Mouse (Mus musculus) cerebellum, adult 8-10 months (tissue): ENCODE measurements around the gene Clec1b.

Experiments used
- DNase-seq: peaks from one replicate; pipeline ENCODE4 v3.0.0; 2022

The Clec1b gene

DNA sequence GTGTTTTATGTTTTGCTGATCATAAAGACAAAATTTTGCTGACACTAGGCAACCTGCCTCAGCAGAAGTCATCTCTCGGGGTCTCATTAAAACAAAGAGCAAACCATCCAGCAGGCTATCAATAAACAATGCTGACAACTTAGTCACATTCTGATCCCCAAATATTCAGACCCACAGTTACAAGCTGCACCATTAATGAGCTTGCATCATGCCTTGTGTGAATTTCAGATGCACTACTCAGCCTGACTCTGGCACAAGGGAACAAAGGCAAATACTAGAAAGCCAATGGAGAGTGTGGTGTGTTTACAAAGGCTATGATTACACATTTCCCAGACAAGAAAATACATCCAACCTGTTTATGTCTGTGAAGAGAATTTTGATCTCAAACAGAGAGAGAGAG is 17.1 kb downstream of the Clec1b start:
- DNase-seq: no peak

- no peak for DNase-seq
These were observed 25.2 kb downstream of the Clec1b start for GRCm38 (mm10) chr6:129422311-129422710.

DNA sequence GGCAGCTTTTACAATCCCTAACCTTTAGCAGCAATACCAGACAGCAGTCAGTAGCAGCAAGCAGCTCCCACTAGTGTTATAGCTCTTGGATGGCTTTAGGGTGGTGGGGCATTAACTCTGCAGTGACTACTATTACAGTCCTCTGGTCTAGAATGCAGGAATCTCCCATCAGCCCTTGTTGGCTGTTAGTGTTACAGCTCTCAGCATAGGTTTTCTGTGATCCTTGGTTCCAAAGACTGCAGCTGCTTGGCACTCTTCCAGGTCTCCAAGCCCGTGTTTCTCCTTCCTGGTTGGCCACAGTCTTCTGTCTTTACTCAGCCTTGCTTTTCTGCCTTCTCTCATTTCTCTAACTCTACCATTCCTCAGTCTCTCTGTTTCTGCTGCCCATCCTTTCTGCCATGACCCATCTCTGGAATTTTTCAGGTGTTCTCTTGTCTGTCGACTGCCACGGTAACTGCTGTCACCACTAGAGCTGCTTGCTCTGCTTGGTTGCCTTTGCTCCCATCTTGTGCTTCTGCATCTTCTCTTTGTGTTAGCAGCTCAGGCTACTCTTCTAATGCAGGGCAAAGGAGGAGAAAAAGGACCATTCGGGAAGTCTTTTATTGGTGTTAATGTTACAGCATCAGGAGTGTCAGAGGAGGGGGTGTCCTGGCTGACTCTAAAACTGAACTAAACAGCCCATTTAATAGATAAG is 26.1 kb downstream of the Clec1b start:
- DNase-seq: no peak

DNA sequence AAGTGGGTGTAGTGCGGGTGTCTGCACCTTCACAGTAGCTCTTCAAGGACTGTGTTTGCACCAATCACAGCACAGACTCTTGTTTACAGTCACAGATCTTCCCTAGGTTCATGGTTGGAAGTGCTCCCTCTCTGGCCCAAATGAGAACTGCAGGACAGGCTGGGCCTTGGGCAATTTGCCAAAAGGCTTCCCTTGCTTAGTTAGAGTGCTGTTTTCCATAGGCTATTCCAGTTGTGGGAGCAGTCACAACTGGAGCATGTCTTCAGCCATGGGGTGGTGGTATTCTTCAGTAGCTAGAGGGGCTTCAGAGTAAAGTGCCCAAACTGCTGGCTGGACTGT is 26.6 kb downstream of the Clec1b start:
- peak; percentile 40 for DNase-seq

DNA sequence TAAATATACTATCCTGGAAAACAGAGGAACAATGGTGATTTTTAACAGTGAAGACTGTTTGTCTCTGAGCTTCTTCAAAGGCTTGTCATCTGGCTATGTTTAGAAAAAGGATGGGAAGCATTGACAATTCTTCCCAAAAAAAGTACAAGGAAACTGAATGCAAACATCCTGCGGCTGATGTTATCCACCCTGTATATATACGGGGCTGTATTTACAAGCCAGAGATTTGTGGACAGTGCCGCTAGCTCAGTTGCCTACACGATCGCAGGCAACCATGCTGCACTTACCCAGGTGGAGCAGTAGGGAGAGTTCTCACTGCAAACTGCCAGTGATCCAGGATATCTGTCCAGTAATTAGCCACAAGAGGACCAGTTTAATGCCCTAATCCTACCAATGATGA is 28.1 kb downstream of the Clec1b start:
- DNase-seq: no peak

DNA sequence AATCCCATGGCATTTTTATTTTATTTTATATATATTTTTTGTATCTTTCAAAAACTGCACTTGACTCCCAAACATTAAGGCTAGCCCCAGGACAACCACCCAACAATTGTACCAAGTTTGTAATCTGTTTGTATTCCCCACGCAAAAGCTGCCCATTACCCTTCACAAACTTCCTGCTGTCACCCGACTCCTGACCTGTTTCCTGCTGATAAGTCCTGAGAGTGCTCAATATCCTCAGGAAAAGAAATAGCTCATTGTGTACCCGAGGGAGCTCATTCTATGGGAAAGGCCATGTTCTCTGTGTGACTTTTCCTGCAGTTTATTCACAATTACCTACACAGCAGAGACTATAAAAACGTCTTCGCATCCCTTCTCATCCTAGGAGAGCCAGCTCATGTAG is 28.7 kb downstream of the Clec1b start:
- DNase-seq: no peak

GRCm38 (mm10) chr6:129427281-129427680 is 30.2 kb downstream of the Clec1b start:
- DNase-seq: no peak

DNA sequence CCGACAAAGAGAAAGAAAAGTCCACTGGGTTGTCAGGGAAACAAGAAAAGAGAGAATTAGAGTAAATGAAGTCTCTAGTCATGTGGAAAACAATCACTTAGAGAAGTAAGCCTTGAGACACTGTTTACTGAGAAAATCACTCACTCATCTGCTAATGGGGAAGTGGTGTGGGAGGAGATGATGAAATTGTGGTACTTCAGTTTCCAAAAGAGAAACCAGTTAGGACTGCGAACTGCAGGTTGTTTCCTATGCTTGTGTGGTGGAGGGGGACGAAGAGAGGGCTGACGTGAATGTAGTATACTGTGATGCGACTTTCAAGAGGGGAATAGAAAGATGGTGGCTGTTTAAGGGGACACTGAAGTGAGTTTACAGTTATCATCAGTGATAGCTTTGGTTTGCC is 37.1 kb downstream of the Clec1b start:
- no peak for DNase-seq

- DNase-seq: no peak
These were observed 38.9 kb downstream of the Clec1b start for GRCm38 (mm10) chr6:129436025-129436424.

- no peak for DNase-seq
These were observed 40.9 kb downstream of the Clec1b start for GRCm38 (mm10) chr6:129438033-129438432.

- DNase-seq: no peak
These were observed 52.6 kb downstream of the Clec1b start for GRCm38 (mm10) chr6:129449743-129450142.

GRCm38 (mm10) chr6:129451411-129452039 is 54.4 kb downstream of the Clec1b start, which contains the start of gene Clec1a:
Gene Clec1a (minus strand): TSS chr6:129452000.
- DNase-seq: no peak
